Mouse (Mus musculus) hindbrain, postnatal 0 days (tissue): ENCODE results near the gene Dbnl. TPM values are rescaled to one million over a fixed set of nuclear protein-coding genes. Genes with fewer than 3 reads are reported as not detected.

Experiments
- ATAC-seq: fragments of 200-750 bp; cut with Nextera tagmentation; 2 replicates; pipeline ENCODE4 v1.8.0; 2017; ENCODE audit warnings: mild to moderate bottlenecking, moderate TSS enrichment, moderate library complexity
- DNase-seq: peaks from one replicate; pipeline ENCODE4 v3.0.0-alpha.2; 2015; ENCODE audit warnings: low spot score
- H3K27ac ChIP-seq: fragments of 300-500 bp; sonication (generic); 2 replicates; pipeline ENCODE4 v1.5.1; 2014; ENCODE audit warnings: mild to moderate bottlenecking
- H3K27me3 ChIP-seq: fragments of 300-500 bp; sonication (generic); 2 replicates; pipeline ENCODE4 v1.6.1; 2014; ENCODE audit warnings: low read length, mixed read lengths; ENCODE audit not compliant: insufficient read depth
- H3K36me3 ChIP-seq: fragments of 300-500 bp; sonication (generic); 2 replicates; pipeline ENCODE4 v1.6.1; 2014; ENCODE audit warnings: low read length, mixed read lengths; ENCODE audit not compliant: insufficient read depth
- H3K4me1 ChIP-seq: fragments of 300-500 bp; sonication (generic); 2 replicates; pipeline ENCODE4 v1.6.1; 2014; ENCODE audit warnings: antibody characterized with exemption, low read length, mixed read lengths; ENCODE audit not compliant: insufficient read depth
- H3K4me2 ChIP-seq: fragments of 300-500 bp; sonication (generic); 2 replicates; pipeline ENCODE4 v1.6.1; 2014; ENCODE audit warnings: low read depth, mild to moderate bottlenecking, low read length, moderate library complexity, mixed read lengths
- H3K4me3 ChIP-seq: fragments of 300-500 bp; sonication (generic); 2 replicates; pipeline ENCODE4 v1.5.1; 2014; ENCODE audit warnings: low read length
- H3K9ac ChIP-seq: fragments of 300-500 bp; sonication (generic); replicated peaks from 2 replicates; pipeline ENCODE4 v1.6.1; 2014; ENCODE audit warnings: mild to moderate bottlenecking, low read length, moderate library complexity, mixed read lengths
- H3K9me3 ChIP-seq: fragments of 300-500 bp; sonication (generic); 2 replicates; pipeline ENCODE4 v1.6.1; 2016; ENCODE audit warnings: low read length, mixed read lengths
- CTCF ChIP-seq: IDR thresholded peaks from 2 replicates; pipeline ENCODE4 v1.5.1; 2016; ENCODE audit warnings: antibody characterized with exemption, control low read depth, low read depth
- WGBS: fragments of 180-500 bp; shearing (Covaris S2); extraction: QIAGEN DNeasy Blood & Tissue Kit; methylation state at CpG from one replicate; pipeline ENCODE4 v1.1.7; 2014; 5-methylcytosine and 5-hydroxymethylcytosine counted together
- polyA plus RNA-seq: library from polyadenylated mRNA; unstranded; fragments of >200 nt; fragmentation: Nextera tagmentation; extraction: Ambion mirVana; gene quantifications from 2 replicates; pipeline ENCODE4 v1.2.1, GENCODE M21; 2015
- total RNA-seq: library from RNA; depleted of rRNA; stranded (reverse); fragments of >200 nt; gene quantifications from 2 replicates; pipeline ENCODE4 v1.2.3, GENCODE M21; 2014

The Dbnl gene
- total and polyA plus RNA-seq, 2 experiments from 2014 or later = 81.7 to 123 TPM

- H3K27me3 ChIP-seq = no peaks in the 10 kb centered on the region
- DNase-seq (no peak), ATAC-seq (no peak)
- H3K36me3 ChIP-seq = no peaks in the 10 kb centered on the region
- no peak overlapping the region for H3K27ac ChIP-seq
- H3K4me3 ChIP-seq = no peak overlapping the region
- TF ChIP-seq CTCF = no peak
- WGBS = 78% methylated on average over 10 of the region's 10 CpGs
- no peak overlapping the region for H3K9ac ChIP-seq
- H3K4me1 ChIP-seq = no peaks in the 10 kb centered on the region
- H3K4me2 ChIP-seq = no peak overlapping the region
- H3K9me3 ChIP-seq = no peaks in the 10 kb centered on the region
These were observed 25.1 kb downstream of the Dbnl start for GRCm38 (mm10) chr11:5813381-5813780.

- no peak overlapping the region for H3K4me3 ChIP-seq
- no peak for TF ChIP-seq CTCF
- H3K4me2 ChIP-seq = no peak overlapping the region
- no peak overlapping the region for H3K27ac ChIP-seq
- H3K9me3 ChIP-seq = no peaks in the 10 kb centered on the region
- no peaks in the 10 kb centered on the region for H3K36me3 ChIP-seq
- H3K4me1 ChIP-seq = no peaks in the 10 kb centered on the region
- 67% methylated on average over 2 of the region's 2 CpGs for WGBS
- H3K27me3 ChIP-seq = no peaks in the 10 kb centered on the region
- ATAC-seq = no peak
- no peak overlapping the region for H3K9ac ChIP-seq
- DNase-seq = no peak
These were observed 30.9 kb downstream of the Dbnl start for GRCm38 (mm10) chr11:5819223-5819622.

GRCm38 (mm10) chr11:5825432-5825831, 37.1 kb downstream of the Dbnl start:
- no peak for TF ChIP-seq CTCF
- H3K4me3 ChIP-seq = no peak overlapping the region

GRCm38 (mm10) chr11:5827931-5828330, 39.6 kb downstream of the Dbnl start:
- Histone ChIP-seq H3K9ac (no peak overlapping the region), H3K27ac (no peak overlapping the region), H3K36me3 (peaks cover 32% of the 10 kb centered on the region), H3K4me3 (no peak overlapping the region), H3K27me3 (no peaks in the 10 kb centered on the region), H3K9me3 (no peaks in the 10 kb centered on the region), H3K4me1 (no peaks in the 10 kb centered on the region), H3K4me2 (no peak overlapping the region)
- TF ChIP-seq CTCF = no peak
- DNase-seq (no peak), ATAC-seq (no peak)
- 91% methylated on average over 5 of the region's 5 CpGs for WGBS

More at GRCm38 (mm10) chr11:5825432-5825831, 37.1 kb downstream of the Dbnl start:
- Histone ChIP-seq H3K36me3 (peaks cover 18% of the 10 kb centered on the region), H3K27me3 (no peaks in the 10 kb centered on the region), H3K9ac (no peak overlapping the region), H3K4me1 (no peaks in the 10 kb centered on the region), H3K9me3 (no peaks in the 10 kb centered on the region), H3K27ac (no peak overlapping the region), H3K4me2 (no peak overlapping the region)
- ATAC-seq (no peak), DNase-seq (no peak)

GRCm38 (mm10) chr11:5828509-5829191, 40.4 kb downstream of the Dbnl start:
- no peak for DNase-seq

GRCm38 (mm10) chr11:5829327-5829726, 41.0 kb downstream of the Dbnl start:
- Histone ChIP-seq H3K9ac (no peak overlapping the region), H3K4me2 (no peak overlapping the region), H3K36me3 (peaks cover 32% of the 10 kb centered on the region), H3K27me3 (no peaks in the 10 kb centered on the region), H3K9me3 (no peaks in the 10 kb centered on the region), H3K4me1 (no peaks in the 10 kb centered on the region), H3K27ac (no peak overlapping the region), H3K4me3 (no peak overlapping the region)
- WGBS = 94% methylated on average over 12 of the region's 12 CpGs
- ATAC-seq (no peak), DNase-seq (no peak)
- no peak for TF ChIP-seq CTCF

More at GRCm38 (mm10) chr11:5828509-5829191, 40.4 kb downstream of the Dbnl start:
- no peak for ATAC-seq
- Histone ChIP-seq H3K9ac (no peak overlapping the region), H3K27me3 (no peaks in the 10 kb centered on the region), H3K36me3 (peaks cover 32% of the 10 kb centered on the region), H3K27ac (no peak overlapping the region), H3K4me1 (no peaks in the 10 kb centered on the region), H3K4me2 (no peak overlapping the region), H3K4me3 (no peak overlapping the region), H3K9me3 (no peaks in the 10 kb centered on the region)
- 90% methylated on average over 11 of the region's 11 CpGs for WGBS
- no peak for TF ChIP-seq CTCF

GRCm38 (mm10) chr11:5834506-5834905, 46.2 kb downstream of the Dbnl start:
- Histone ChIP-seq H3K4me3 (no peak overlapping the region), H3K4me1 (no peaks in the 10 kb centered on the region), H3K9ac (no peak overlapping the region), H3K9me3 (no peaks in the 10 kb centered on the region), H3K27me3 (no peaks in the 10 kb centered on the region), H3K36me3 (peaks cover 17% of the 10 kb centered on the region), H3K27ac (no peak overlapping the region), H3K4me2 (no peak overlapping the region)
- no peak for TF ChIP-seq CTCF
- no peak for ATAC-seq
- 90% methylated on average over 9 of the region's 9 CpGs for WGBS
- no peak for DNase-seq
